8 mouse cellular contexts compared by ENCODE assay signal in genomic region chr1:166409701-166410220, GRCm38 (mm10). TPM values are rescaled to one million over a fixed set of nuclear protein-coding genes. Genes with fewer than 3 reads are reported as not detected.
DNase-seq lines count a peak whose midpoint lies in the region; ATAC-seq lines count a peak whose summit lies in the region.

Pogk (minus strand) TSS chr1:166409863.

- H3K4me3 ChIP-seq in forebrain, embryonic 16.5 days (replicated peaks; ENCODE audit: low read length) = peak within 1 kb of the TSS; percentile 73

- no peaks in the 10 kb centered on the region for H3K27me3 ChIP-seq in forebrain, embryonic 16.5 days (replicated peaks; ENCODE audit: control insufficient read depth, insufficient read depth, low read length)

- peaks cover 17% of the 10 kb centered on the region for H3K4me1 ChIP-seq in forebrain, embryonic 16.5 days (replicated peaks; ENCODE audit: control insufficient read depth, insufficient read depth, low read length)

- H3K27ac ChIP-seq in forebrain, embryonic 16.5 days (ENCODE audit: low read length) = peak within 1 kb of the TSS; percentile 56

- H3K9ac ChIP-seq in forebrain, embryonic 16.5 days (replicated peaks; ENCODE audit: low read depth, low read length) = peak within 1 kb of the TSS; percentile 82

- H3K4me2 ChIP-seq in forebrain, embryonic 16.5 days (ENCODE audit: low read length) = peak within 1 kb of the TSS; percentile 68

- WGBS in forebrain, embryonic 16.5 days = 5% methylated on average over 39 of the region's 49 CpGs

- H3K9me3 ChIP-seq in forebrain, embryonic 16.5 days (ENCODE audit: control insufficient read depth, low read length) = 0 out of 2 replicates have a peak, but pooled peaks cover 2% of the 10 kb centered on the region

- peak; percentile 94 for ATAC-seq in forebrain, embryonic 16.5 days
- ATAC-seq in hematopoietic stem cell, adult 5-6 weeks (replicated peaks in 1 of 2; ENCODE audit: insufficient read depth in 1 of 2, low FRiP score in 2 of 2, low TSS enrichment in 1 of 2, low read depth in 1 of 2, poor library complexity in 2 of 2, severe bottlenecking in 2 of 2) = peak; percentile 72 to 88

- DNase-seq in MEL-GATA-1-ER (ENCODE audit: extremely low read depth, low read depth) = peak; percentile 47
- peak; percentile 72 for DNase-seq in cerebellum, adult 11-12 months
- DNase-seq in layer of hippocampus, adult 9-11 months = peak; percentile 70
- peak; percentile 81 for DNase-seq in lung, postnatal 14 days
- peak; percentile 83 for DNase-seq in retina, adult 2 months (ENCODE audit: low read depth, low spot score)
- DNase-seq in thymus, postnatal 25 days = peak; percentile 83

- H3K36me3 ChIP-seq in forebrain, embryonic 16.5 days (ENCODE audit: control insufficient read depth, insufficient read depth) = peaks cover 9% of the 10 kb centered on the region; the same call in 1 of the 2 replicates

RNA-seq across cellular contexts. Expression of gene Pogk, which starts in this region (rescaled TPM):
- 45.3 and 48.1 TPM in 2 replicates for polyA plus RNA-seq in forebrain, embryonic 16.5 days (2015; fragmentation: Nextera tagmentation; extraction: Ambion mirVana)
- total RNA-seq in hematopoietic stem cell, adult 5-6 weeks (2017) = 17.9 and 23.6 TPM in 2 replicates

Comparison
In these comparisons a context has a peak if more than half of its experiments do, and no peak if none do; other contexts are left out.
1. Peak in every context shown above with its lines: DNase-seq, ATAC-seq, H3K4me3 ChIP-seq and H3K27ac ChIP-seq.